Mouse (Mus musculus) thymus, postnatal 36 days (tissue): ENCODE data around the gene Slc15a3.

Experiments used
- DNase-seq, 2 experiments: peaks; one replicate each; pipeline ENCODE4 v3.0.0; 2022; ENCODE audit warnings: mixed read lengths in 2 of 2

Slc15a3 gene

GRCm38 (mm10) chr19:10870676-10871075 lies 31.1 kb downstream of the Slc15a3 start:
- DNase-seq = no peak

GRCm38 (mm10) chr19:10871328-10871961 lies 31.9 kb downstream of the Slc15a3 start:
- DNase-seq = no peak

GRCm38 (mm10) chr19:10878201-10878837 lies 38.8 kb downstream of the Slc15a3 start:
- DNase-seq = no peak

GRCm38 (mm10) chr19:10880085-10880974 lies 40.8 kb downstream of the Slc15a3 start:
- DNase-seq = peak; percentile 59 to 61

- DNase-seq = no peak
Observed at GRCm38 (mm10) chr19:10880975-10881425, 41.5 kb downstream of the Slc15a3 start.

GRCm38 (mm10) chr19:10881426-10882154 lies 42.1 kb downstream of the Slc15a3 start, which contains the start of gene Tmem109:
Gene Tmem109 (minus strand): TSS chr19:10882001.
- DNase-seq = peak; percentile 90 to 92

GRCm38 (mm10) chr19:10892201-10892600 lies 52.7 kb downstream of the Slc15a3 start:
- DNase-seq = no peak

GRCm38 (mm10) chr19:10895016-10895528 lies 55.5 kb downstream of the Slc15a3 start, which contains the start of gene Prpf19:
Gene Prpf19 (plus strand): TSS chr19:10895231.
- peak; percentile 97 to 98 for DNase-seq

- no peak for DNase-seq
Observed at GRCm38 (mm10) chr19:10895708-10896107, 56.2 kb downstream of the Slc15a3 start.

GRCm38 (mm10) chr19:10896849-10897248 lies 57.3 kb downstream of the Slc15a3 start:
- no peak for DNase-seq

GRCm38 (mm10) chr19:10897491-10897890 lies 58.0 kb downstream of the Slc15a3 start:
- DNase-seq = no peak

GRCm38 (mm10) chr19:10900315-10900714 lies 60.8 kb downstream of the Slc15a3 start:
- no peak for DNase-seq

GRCm38 (mm10) chr19:10901046-10901445 lies 61.5 kb downstream of the Slc15a3 start:
- DNase-seq = no peak

- DNase-seq = no peak
Observed at GRCm38 (mm10) chr19:10904512-10904911, 65.0 kb downstream of the Slc15a3 start.

GRCm38 (mm10) chr19:10904927-10905727 lies 65.6 kb downstream of the Slc15a3 start:
- DNase-seq = no peak

GRCm38 (mm10) chr19:10905728-10906000 lies 66.1 kb downstream of the Slc15a3 start:
- DNase-seq = no peak

GRCm38 (mm10) chr19:10907891-10908290 lies 68.4 kb downstream of the Slc15a3 start:
- DNase-seq = peak; percentile 47 to 50
